Mouse (Mus musculus): ENCODE results near the gene Sec24d.

DNA sequence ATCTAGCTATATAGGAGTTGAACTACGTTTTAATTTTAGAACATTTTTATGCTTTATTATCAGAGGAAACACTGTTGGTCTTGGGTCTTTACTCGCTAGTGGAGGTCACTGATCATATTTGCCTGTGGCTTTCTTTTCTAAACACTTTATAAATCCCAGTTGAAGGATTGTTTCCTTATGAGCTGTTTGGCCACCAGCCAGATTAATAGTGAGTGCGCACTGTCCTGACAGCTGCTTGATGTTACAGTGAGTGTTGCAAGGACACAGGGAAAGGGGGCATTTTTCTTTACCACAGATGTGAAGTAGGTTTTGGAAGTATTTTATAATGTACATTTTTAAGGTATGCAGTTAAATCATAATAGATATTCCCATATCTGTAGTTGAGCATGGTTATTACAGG, 68.2 kb downstream of the Sec24d start:
- TF ChIP-seq CTCF (IDR thresholded peaks at IDR 0.05; ENCODE audit: low read depth) (no peak), EP300 (IDR thresholded peaks at IDR 0.05; ENCODE audit: low read depth) (no peak)

Measured in liver, embryonic 14.5 days (tissue).